Mouse (Mus musculus) CH12.LX (cell line): ENCODE measurements around the gene Cdipt. TPM values are rescaled to one million over a fixed set of nuclear protein-coding genes. Genes with fewer than 3 reads are reported as not detected.

ENCODE experiments used
- DNase-seq: peaks from one replicate; pipeline ENCODE4 v3.0.0-alpha.2; 2013; ENCODE audit errors: extremely low read depth
- H3K27ac ChIP-seq: 2 replicates; pipeline ENCODE4 v1.5.1; 2012; ENCODE audit warnings: low read depth, mild to moderate bottlenecking, control low read depth, moderate library complexity; ENCODE audit not compliant: insufficient read depth
- H3K27me3 ChIP-seq: replicated peaks from 2 replicates; pipeline ENCODE3; 2012; ENCODE audit warnings: inconsistent platforms
- H3K36me3 ChIP-seq, 2 experiments: replicated peaks in 1 of 2; 2 replicates each; pipeline versions ENCODE3 to v1.6.1; 2012; ENCODE audit warnings: inconsistent platforms in 1 of 2, low read length in 1 of 2, mild to moderate bottlenecking in 1 of 2, mixed read lengths in 1 of 2, moderate library complexity in 1 of 2; ENCODE audit not compliant: control insufficient read depth in 1 of 2, insufficient read depth in 1 of 2
- H3K4me1 ChIP-seq, 2 experiments: 2 replicates each; pipeline ENCODE4 v1.6.1; 2012; ENCODE audit warnings: inconsistent platforms in 1 of 2, moderate library complexity in 1 of 2; ENCODE audit not compliant: insufficient read depth in 2 of 2, control insufficient read depth in 1 of 2
- H3K4me2 ChIP-seq: 2 replicates; pipeline ENCODE4 v1.6.1; 2012; ENCODE audit warnings: low read depth, mild to moderate bottlenecking, control low read depth; ENCODE audit not compliant: poor library complexity, insufficient read depth, severe bottlenecking
- H3K4me3 ChIP-seq, 3 experiments: fragments of 150-350 bp in 1 of 3; sonication (generic) in 1 of 3; replicated peaks in 1 of 3; 2 replicates each; pipeline versions ENCODE3 to v1.5.1; 2011 to 2012; ENCODE audit warnings: low read depth in 2 of 3, low read length in 2 of 3, mild to moderate bottlenecking in 2 of 3, moderate library complexity in 2 of 3, control low read depth in 1 of 3, improper control_type of control experiment in 1 of 3, inconsistent platforms in 1 of 3, mixed read lengths in 1 of 3; ENCODE audit not compliant: poor library complexity in 1 of 3
- H3K79me2 ChIP-seq: replicated peaks from 2 replicates; pipeline ENCODE4 v1.6.1; 2012; ENCODE audit warnings: mild to moderate bottlenecking, moderate library complexity; ENCODE audit not compliant: control insufficient read depth, poor library complexity, insufficient read depth, severe bottlenecking; ENCODE audit errors: extremely low read depth
- H3K9ac ChIP-seq: 2 replicates; pipeline ENCODE4 v1.6.1; 2012; ENCODE audit warnings: low read depth, mild to moderate bottlenecking, control low read depth, moderate library complexity; ENCODE audit not compliant: insufficient read depth
- H3K9me3 ChIP-seq: replicated peaks from 2 replicates; pipeline ENCODE3; 2012; ENCODE audit warnings: low read length, inconsistent platforms, mixed read lengths
- BHLHE40 ChIP-seq: IDR thresholded peaks from 2 replicates; pipeline ENCODE4 v1.6.1; 2011; ENCODE audit warnings: mild to moderate bottlenecking, low read depth, low read length, improper control_type of control experiment
- CTCF ChIP-seq, 2 experiments: IDR thresholded peaks in 1 of 2; conservative IDR thresholded peaks in 1 of 2; 2 replicates each; pipeline ENCODE4 v1.5.1; 2011 to 2012; ENCODE audit warnings: low read depth in 2 of 2, low read length in 2 of 2, improper control_type of control experiment in 1 of 2, inconsistent platforms in 1 of 2, mild to moderate bottlenecking in 1 of 2, moderate library complexity in 1 of 2
- E2F4 ChIP-seq: IDR thresholded peaks from 2 replicates; pipeline ENCODE4 v1.6.1; 2011; ENCODE audit warnings: low read depth, low read length, improper control_type of control experiment; ENCODE audit not compliant: insufficient replicate concordance
- EP300 ChIP-seq: IDR thresholded peaks from 2 replicates; pipeline ENCODE4 v1.6.1; 2011; ENCODE audit warnings: low read length, improper control_type of control experiment
- ETS1 ChIP-seq: conservative IDR thresholded peaks from 2 replicates; pipeline ENCODE4 v1.6.1; 2012; ENCODE audit warnings: low read depth, mild to moderate bottlenecking, inconsistent platforms, low read length, improper control_type of control experiment, moderate library complexity
- GABPA ChIP-seq: IDR thresholded peaks from 2 replicates; pipeline ENCODE4 v1.6.1; 2012; ENCODE audit warnings: low read depth, low read length, improper control_type of control experiment, inconsistent platforms; ENCODE audit not compliant: insufficient replicate concordance
- HCFC1 ChIP-seq: IDR thresholded peaks from 2 replicates; pipeline ENCODE4 v1.6.1; 2012; ENCODE audit warnings: low read depth, mild to moderate bottlenecking, inconsistent platforms, low read length, improper control_type of control experiment
- IRF4 ChIP-seq: IDR thresholded peaks from 2 replicates; pipeline ENCODE4 v1.6.1; 2014; ENCODE audit warnings: low read depth, mild to moderate bottlenecking, inconsistent platforms, low read length, improper control_type of control experiment
- JUN ChIP-seq: IDR thresholded peaks from 2 replicates; pipeline ENCODE4 v1.6.1; 2011; ENCODE audit warnings: low read depth, mild to moderate bottlenecking, low read length, improper control_type of control experiment, moderate library complexity; ENCODE audit not compliant: insufficient read depth
- KAT2A ChIP-seq: IDR thresholded peaks from 2 replicates; pipeline ENCODE4 v1.6.1; 2012; ENCODE audit warnings: low read length, improper control_type of control experiment, inconsistent platforms; ENCODE audit not compliant: insufficient replicate concordance
- MAFK ChIP-seq: IDR thresholded peaks from 2 replicates; pipeline ENCODE4 v1.6.1; 2011; ENCODE audit warnings: low read length, improper control_type of control experiment; ENCODE audit not compliant: insufficient replicate concordance
- MAX ChIP-seq: IDR thresholded peaks from 2 replicates; pipeline ENCODE4 v1.6.1; 2011; ENCODE audit warnings: low read length, improper control_type of control experiment
- MAZ ChIP-seq: IDR thresholded peaks from 2 replicates; pipeline ENCODE4 v1.6.1; 2012; ENCODE audit warnings: low read depth, mild to moderate bottlenecking, inconsistent platforms, low read length, improper control_type of control experiment, moderate library complexity
- MEF2A ChIP-seq: IDR thresholded peaks from 2 replicates; pipeline ENCODE4 v1.6.1; 2014; ENCODE audit warnings: low read depth, mild to moderate bottlenecking, inconsistent platforms, low read length, improper control_type of control experiment, borderline replicate concordance
- MXI1 ChIP-seq: IDR thresholded peaks from 2 replicates; pipeline ENCODE4 v1.6.1; 2011; ENCODE audit warnings: mild to moderate bottlenecking, low read depth, low read length, improper control_type of control experiment
- MYC ChIP-seq: IDR thresholded peaks from 2 replicates; pipeline ENCODE4 v1.6.1; 2011; ENCODE audit warnings: low read depth, mild to moderate bottlenecking, improper control_type of control experiment, low read length
- NELFE ChIP-seq: IDR thresholded peaks from 2 replicates; pipeline ENCODE4 v1.6.1; 2011; ENCODE audit warnings: low read depth, low read length, improper control_type of control experiment
- POLR2AphosphoS2 ChIP-seq: IDR thresholded peaks from 2 replicates; pipeline ENCODE4 v1.6.1; 2011; ENCODE audit warnings: low read depth, low read length, improper control_type of control experiment
- RAD21 ChIP-seq: IDR thresholded peaks from 2 replicates; pipeline ENCODE4 v1.6.1; 2011; ENCODE audit warnings: low read depth, mild to moderate bottlenecking, low read length, improper control_type of control experiment, moderate library complexity
- RCOR1 ChIP-seq: conservative IDR thresholded peaks from 2 replicates; pipeline ENCODE4 v1.6.1; 2012; ENCODE audit warnings: low read depth, mild to moderate bottlenecking, inconsistent platforms, low read length, improper control_type of control experiment
- SIN3A ChIP-seq: IDR thresholded peaks from 2 replicates; pipeline ENCODE4 v1.6.1; 2012; ENCODE audit warnings: low read length, improper control_type of control experiment, inconsistent platforms
- TBP ChIP-seq: conservative IDR thresholded peaks from 2 replicates; pipeline ENCODE4 v1.6.1; 2011; ENCODE audit warnings: low read depth, low read length, improper control_type of control experiment
- TCF12 ChIP-seq: IDR thresholded peaks from 2 replicates; pipeline ENCODE4 v1.6.1; 2014; ENCODE audit warnings: low read depth, mild to moderate bottlenecking, inconsistent platforms, low read length, improper control_type of control experiment
- UBTF ChIP-seq: IDR thresholded peaks from 2 replicates; pipeline ENCODE4 v1.6.1; 2012; ENCODE audit warnings: low read depth, mild to moderate bottlenecking, inconsistent platforms, low read length, improper control_type of control experiment, moderate library complexity
- USF1 ChIP-seq: IDR thresholded peaks from 2 replicates; pipeline ENCODE4 v1.6.1; 2014; ENCODE audit warnings: low read depth, mild to moderate bottlenecking, inconsistent platforms, low read length, improper control_type of control experiment
- USF2 ChIP-seq: conservative IDR thresholded peaks from 2 replicates; pipeline ENCODE4 v1.6.1; 2011; ENCODE audit warnings: low read depth, low read length, improper control_type of control experiment
- ZKSCAN1 ChIP-seq: IDR thresholded peaks from 2 replicates; pipeline ENCODE4 v1.6.1; 2012; ENCODE audit warnings: low read depth, inconsistent platforms, low read length, improper control_type of control experiment, borderline replicate concordance
- ZMIZ1 ChIP-seq: IDR thresholded peaks from 2 replicates; pipeline ENCODE4 v1.6.1; 2012; ENCODE audit warnings: low read depth, mild to moderate bottlenecking, inconsistent platforms, low read length, improper control_type of control experiment
- ZNF384 ChIP-seq: IDR thresholded peaks from 2 replicates; pipeline ENCODE4 v1.6.1; 2012; ENCODE audit warnings: low read depth, low read length, improper control_type of control experiment, inconsistent platforms
- dilution Hi-C: fragments of 300-500 bp; cut with MboI; formaldehyde crosslinking; loops from 2 replicates; pipeline ENCODE4 v1.14.3; 2020; ENCODE audit warnings: low sequenced_read_pairs; ENCODE audit not compliant: extremely low pct_unique_long_range_greater_than_20kb, extremely low pct_ligation_motif_present
- in situ Hi-C: fragments of 300-500 bp; cut with MboI; formaldehyde crosslinking; loops from 3 replicates; pipeline ENCODE4 v1.14.3; 2019; ENCODE audit warnings: low sequenced_read_pairs, low pct_ligation_motif_present, low pct_unique_long_range_greater_than_20kb, mixed read lengths
- polyA plus RNA-seq: library from polyadenylated mRNA; unstranded; fragments of >175 nt; gene quantifications from 2 replicates; pipeline ENCODE4 v1.2.1, GENCODE M21; 2012; ENCODE audit warnings: low read depth; ENCODE audit not compliant: insufficient read length
- total RNA-seq, 2 experiments: library from RNA; depleted of rRNA; stranded (reverse); fragments of 300-350 nt in 1 of 2; fragments of >200 nt in 1 of 2; gene quantifications; 2 replicates each; pipeline ENCODE4 v1.2.3; 2012 to 2014

Gene Cdipt
- total and polyA plus RNA-seq, 3 experiments, result 72.8 to 138 (median 108) TPM

- Histone ChIP-seq H3K36me3 (peaks cover 23 to 73% of the 10 kb centered on the region in 2 experiments), H3K79me2 (peaks cover 3% of the 10 kb centered on the region), H3K27ac (peak overlapping the region; percentile 95), H3K4me2 (peak overlapping the region; percentile 81), H3K4me3 (peak overlapping the region in 1 of 3 experiments; percentile 29), H3K9ac (no peak overlapping the region), H3K9me3 (peaks cover 8% of the 10 kb centered on the region), H3K27me3 (no peaks in the 10 kb centered on the region), H3K4me1 (peaks cover 23 to 72% of the 10 kb centered on the region in 2 experiments)
- peak; percentile 42 for DNase-seq
- TF ChIP-seq TCF12 (0 out of 2 replicates have a peak, but pooled peaks have one; percentile 22), GABPA (no peak), USF1 (no peak), JUN (no peak), MAZ (no peak), SIN3A (0 out of 2 replicates have a peak, but pooled peaks have one; percentile 4), EP300 (0 out of 2 replicates have a peak, but pooled peaks have one; percentile 41), KAT2A (no peak), NELFE (no peak), BHLHE40 (0 out of 2 replicates have a peak, but pooled peaks have one; percentile 9), IRF4 (0 out of 2 replicates have a peak, but pooled peaks have one; percentile 32), MXI1 (no peak), ETS1 (peak; percentile 25), ZNF384 (no peak)
- in situ Hi-C loops, result no loop called here
- dilution Hi-C loops, result no loop called here
Measured at GRCm38 (mm10) chr7:126941171-126941570, 34.5 kb upstream of the Cdipt start.

- peaks cover 23 to 76% of the 10 kb centered on the region in 2 experiments for H3K4me1 ChIP-seq
- H3K79me2 ChIP-seq, result peaks cover 3% of the 10 kb centered on the region
- H3K36me3 ChIP-seq, result peaks cover 22 to 73% of the 10 kb centered on the region in 2 experiments
- H3K9me3 ChIP-seq, result peaks cover 8% of the 10 kb centered on the region
- H3K27me3 ChIP-seq, result no peaks in the 10 kb centered on the region
- peak; percentile 85 for DNase-seq
- peak overlapping the region; percentile 72; the same call in 1 of the 2 replicates for H3K9ac ChIP-seq
- dilution Hi-C loops (no loop called here), in situ Hi-C loops (no loop called here)
- H3K4me3 ChIP-seq, result peak overlapping the region; percentile 39 to 54 (median 53)
- peak overlapping the region; percentile 95 for H3K27ac ChIP-seq
- peak overlapping the region; percentile 81 for H3K4me2 ChIP-seq
- TF ChIP-seq MAFK (0 out of 2 replicates have a peak, but pooled peaks have one; percentile 40), E2F4 (no peak), NELFE (peak; percentile 44; the same call in 1 of the 2 replicates), TCF12 (peak; percentile 73; the same call in 1 of the 2 replicates), JUN (no peak), MYC (no peak), EP300 (peak; percentile 76), POLR2AphosphoS2 (0 out of 2 replicates have a peak, but pooled peaks have one; percentile 33), USF2 (no peak), MAX (0 out of 2 replicates have a peak, but pooled peaks have one; percentile 41), KAT2A (no peak), BHLHE40 (peak; percentile 96), TBP (0 out of 2 replicates have a peak, but pooled peaks have one; percentile 67), IRF4 (peak; percentile 91), RCOR1 (peak; percentile 43; the same call in 1 of the 2 replicates), CTCF (conservative IDR thresholded peaks at IDR 0.05 in 1 of 2, IDR thresholded peaks at IDR 0.05 in 1 of 2; ENCODE audit: low read depth in 2 of 2, low read length in 2 of 2) (no peak), ZKSCAN1 (no peak), ZMIZ1 (no peak), UBTF (no peak), RAD21 (no peak; the same call in none of the 2 replicates), MXI1 (peak; percentile 36; the same call in 1 of the 2 replicates), USF1 (no peak), MAZ (peak; percentile 86), MEF2A (peak; percentile 64; the same call in 1 of the 2 replicates), HCFC1 (no peak; the same call in 1 of the 2 replicates)
Measured at GRCm38 (mm10) chr7:126941801-126942200, 33.9 kb upstream of the Cdipt start.
